Mouse (Mus musculus) heart, embryonic 11.5 days (tissue): ENCODE data around the gene Nrxn1. TPM values are rescaled to one million over a fixed set of nuclear protein-coding genes. Genes with fewer than 3 reads are reported as not detected.

ENCODE experiments used
- ATAC-seq: fragments of 200-750 bp; cut with Nextera tagmentation; replicated peaks from 2 replicates; pipeline ENCODE4 v1.8.0; 2017; ENCODE audit warnings: moderate library complexity; ENCODE audit not compliant: insufficient number of reproducible peaks, low FRiP score, low TSS enrichment
- H3K27ac ChIP-seq: fragments of 300-500 bp; sonication (generic); 2 replicates; pipeline ENCODE4 v1.5.1; 2014; ENCODE audit warnings: mild to moderate bottlenecking, low read depth, low read length
- H3K27me3 ChIP-seq: fragments of 300-500 bp; sonication (generic); 2 replicates; pipeline ENCODE4 v1.6.1; 2014; ENCODE audit warnings: mild to moderate bottlenecking, low read length, mixed read lengths; ENCODE audit not compliant: control insufficient read depth, insufficient read depth
- H3K36me3 ChIP-seq: fragments of 300-500 bp; sonication (generic); 2 replicates; pipeline ENCODE4 v1.6.1; 2014; ENCODE audit warnings: mild to moderate bottlenecking, low read length, moderate library complexity, mixed read lengths; ENCODE audit not compliant: control insufficient read depth, insufficient read depth
- H3K4me1 ChIP-seq: fragments of 300-500 bp; sonication (generic); 2 replicates; pipeline ENCODE4 v1.6.1; 2014; ENCODE audit warnings: low read length; ENCODE audit not compliant: control insufficient read depth, insufficient read depth
- H3K4me2 ChIP-seq: fragments of 300-500 bp; sonication (generic); 2 replicates; pipeline ENCODE4 v1.6.1; 2014; ENCODE audit warnings: mild to moderate bottlenecking, moderate library complexity
- H3K4me3 ChIP-seq: fragments of 300-500 bp; sonication (generic); 2 replicates; pipeline ENCODE4 v1.5.1; 2014; ENCODE audit warnings: low read depth, low read length
- H3K9ac ChIP-seq: fragments of 300-500 bp; sonication (generic); 2 replicates; pipeline ENCODE4 v1.6.1; 2014; ENCODE audit warnings: mild to moderate bottlenecking, low read depth, low read length, moderate library complexity
- H3K9me3 ChIP-seq: fragments of 300-500 bp; sonication (generic); replicated peaks from 2 replicates; pipeline ENCODE4 v1.6.1; 2016; ENCODE audit warnings: low read length; ENCODE audit not compliant: control insufficient read depth
- WGBS: fragments of 180-500 bp; shearing (Covaris S2); extraction: QIAGEN DNeasy Blood & Tissue Kit; methylation state at CpG from one replicate; pipeline ENCODE4 v1.1.7; 2014; ENCODE audit not compliant: insufficient replicate concordance; 5-methylcytosine and 5-hydroxymethylcytosine counted together
- polyA plus RNA-seq: library from polyadenylated mRNA; unstranded; fragments of >200 nt; fragmentation: Nextera tagmentation; extraction: Ambion mirVana; gene quantifications from 2 replicates; pipeline ENCODE4 v1.2.1, GENCODE M21; 2014

Gene Nrxn1
- polyA plus RNA-seq, 1 experiment from 2014 or later: 2.1 TPM

DNA sequence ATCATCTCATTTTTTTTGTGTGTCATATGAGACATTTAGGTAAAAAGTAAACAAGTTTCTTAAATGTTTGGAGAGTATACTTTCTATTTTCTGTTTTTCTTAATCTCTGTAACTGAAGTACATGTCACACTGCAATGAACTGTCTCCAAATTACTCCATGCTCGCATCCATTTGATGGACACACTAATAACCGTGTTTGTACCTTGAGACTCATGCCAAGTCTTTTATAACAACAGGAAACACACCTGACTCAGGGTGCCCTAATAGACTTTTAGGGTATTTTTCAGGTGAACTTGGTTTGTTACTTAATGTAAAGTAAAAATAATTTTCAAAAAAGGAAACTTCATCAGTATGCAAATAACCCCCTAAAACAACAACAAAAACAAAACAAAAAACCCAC lies 180.1 kb downstream of the Nrxn1 start:
- 68% methylated on average over 2 of the region's 2 CpGs for WGBS
- H3K4me1 ChIP-seq: no peaks in the 10 kb centered on the region
- no peaks in the 10 kb centered on the region for H3K27me3 ChIP-seq
- ATAC-seq: no peak
- H3K4me3 ChIP-seq: no peak overlapping the region
- no peaks in the 10 kb centered on the region for H3K36me3 ChIP-seq
- no peaks in the 10 kb centered on the region for H3K9me3 ChIP-seq
- H3K27ac ChIP-seq: no peak overlapping the region
- H3K9ac ChIP-seq: no peak overlapping the region
- no peak overlapping the region for H3K4me2 ChIP-seq

DNA sequence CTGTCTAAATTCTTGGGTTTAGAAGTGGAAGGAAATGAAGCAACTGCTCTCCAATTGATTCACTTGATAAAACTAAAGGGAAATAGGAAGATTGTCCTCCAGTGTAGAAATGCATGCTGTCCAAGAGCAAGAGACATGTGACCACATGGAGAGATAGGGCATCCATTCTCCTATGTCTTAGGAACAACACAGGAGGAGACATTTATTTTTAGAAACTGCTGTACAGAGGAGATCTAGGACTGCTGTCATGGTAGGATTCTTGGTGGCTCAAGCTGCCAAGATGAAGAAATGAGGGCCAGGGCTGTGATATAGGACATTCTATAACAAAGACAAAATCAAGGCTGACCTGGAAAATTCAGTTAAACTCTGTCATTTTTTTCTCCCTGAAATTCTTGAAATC lies 180.5 kb downstream of the Nrxn1 start:
- no peaks in the 10 kb centered on the region for H3K4me1 ChIP-seq
- ATAC-seq: no peak
- H3K27me3 ChIP-seq: no peaks in the 10 kb centered on the region
- H3K4me2 ChIP-seq: no peak overlapping the region
- no peak overlapping the region for H3K4me3 ChIP-seq
- no peak overlapping the region for H3K9ac ChIP-seq
- no peak overlapping the region for H3K27ac ChIP-seq
- H3K36me3 ChIP-seq: no peaks in the 10 kb centered on the region
- H3K9me3 ChIP-seq: no peaks in the 10 kb centered on the region

DNA sequence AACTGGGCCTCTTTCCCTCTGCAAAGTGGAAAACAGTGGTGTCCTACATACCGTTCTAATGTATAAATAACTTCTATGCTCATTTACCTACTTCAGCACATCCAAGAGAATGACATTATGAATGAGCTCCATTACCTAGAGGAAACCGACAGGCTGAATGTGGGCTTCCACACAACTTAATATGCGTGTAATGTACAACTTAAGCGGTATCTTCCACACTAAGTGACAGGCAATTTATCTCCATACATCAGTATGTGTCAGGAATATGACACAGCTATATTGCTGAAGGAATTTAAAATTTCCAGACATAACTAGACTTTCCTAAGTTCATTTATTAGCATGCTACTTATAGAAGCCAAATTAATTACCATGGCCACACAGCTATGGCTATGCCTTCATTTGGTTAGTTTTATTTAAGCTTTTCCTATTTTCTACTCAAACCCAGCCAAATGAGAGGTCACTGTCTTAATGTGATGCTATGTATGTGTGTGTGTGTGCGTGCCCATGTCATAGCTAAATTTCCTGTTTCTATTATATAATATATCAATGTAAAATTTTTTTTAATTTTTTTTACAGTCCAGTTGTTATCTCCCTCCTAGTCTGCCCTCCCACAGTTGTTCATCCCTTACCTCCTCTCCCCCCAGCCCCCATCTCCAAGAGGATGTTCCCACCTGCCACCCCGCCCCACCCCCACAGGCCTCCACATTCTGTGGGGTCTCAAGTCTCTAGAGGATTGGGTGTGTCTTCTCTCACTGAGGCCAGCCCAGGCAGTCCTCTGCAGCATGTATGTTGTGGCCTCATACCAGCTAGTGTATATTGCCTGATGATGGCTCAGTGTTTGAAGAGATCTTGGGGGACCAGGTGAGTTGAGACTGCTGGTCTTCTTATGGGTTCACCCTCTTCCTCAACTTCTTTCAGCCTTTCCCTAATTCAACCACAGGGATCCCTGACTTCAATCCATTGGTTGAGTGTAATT lies 186.5 kb downstream of the Nrxn1 start:
- Histone ChIP-seq H3K27me3 (no peaks in the 10 kb centered on the region), H3K4me1 (no peaks in the 10 kb centered on the region), H3K36me3 (no peaks in the 10 kb centered on the region), H3K4me2 (no peak overlapping the region), H3K9ac (no peak overlapping the region), H3K9me3 (no peaks in the 10 kb centered on the region), H3K4me3 (no peak overlapping the region), H3K27ac (no peak overlapping the region)
- no peak for ATAC-seq
- WGBS: 82% methylated on average over 6 of the region's 6 CpGs

DNA sequence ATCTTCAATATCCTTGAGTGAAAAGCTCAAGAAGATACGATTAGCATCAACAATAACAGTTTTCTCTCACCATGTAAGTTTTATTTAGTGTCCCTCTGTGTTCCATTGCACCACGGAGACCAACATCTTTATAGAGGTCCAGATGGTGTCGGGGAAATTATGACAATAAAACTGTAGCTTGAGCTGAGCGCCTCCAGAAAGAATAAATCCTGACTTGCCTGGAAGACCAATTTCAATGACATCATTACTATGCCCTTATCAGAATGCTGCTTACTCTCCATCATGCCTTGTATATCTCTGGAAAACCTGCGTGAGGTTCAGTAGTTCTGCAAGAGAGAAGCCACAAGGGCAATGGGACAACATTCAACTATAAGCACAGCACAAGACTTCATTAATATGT lies 187.7 kb downstream of the Nrxn1 start:
- no peak overlapping the region for H3K4me2 ChIP-seq
- no peaks in the 10 kb centered on the region for H3K4me1 ChIP-seq
- ATAC-seq: no peak
- H3K27ac ChIP-seq: no peak overlapping the region
- H3K27me3 ChIP-seq: no peaks in the 10 kb centered on the region
- 76% methylated on average over 5 of the region's 5 CpGs for whole genome bisulfite sequencing
- H3K36me3 ChIP-seq: no peaks in the 10 kb centered on the region
- no peaks in the 10 kb centered on the region for H3K9me3 ChIP-seq
- no peak overlapping the region for H3K4me3 ChIP-seq
- no peak overlapping the region for H3K9ac ChIP-seq

DNA sequence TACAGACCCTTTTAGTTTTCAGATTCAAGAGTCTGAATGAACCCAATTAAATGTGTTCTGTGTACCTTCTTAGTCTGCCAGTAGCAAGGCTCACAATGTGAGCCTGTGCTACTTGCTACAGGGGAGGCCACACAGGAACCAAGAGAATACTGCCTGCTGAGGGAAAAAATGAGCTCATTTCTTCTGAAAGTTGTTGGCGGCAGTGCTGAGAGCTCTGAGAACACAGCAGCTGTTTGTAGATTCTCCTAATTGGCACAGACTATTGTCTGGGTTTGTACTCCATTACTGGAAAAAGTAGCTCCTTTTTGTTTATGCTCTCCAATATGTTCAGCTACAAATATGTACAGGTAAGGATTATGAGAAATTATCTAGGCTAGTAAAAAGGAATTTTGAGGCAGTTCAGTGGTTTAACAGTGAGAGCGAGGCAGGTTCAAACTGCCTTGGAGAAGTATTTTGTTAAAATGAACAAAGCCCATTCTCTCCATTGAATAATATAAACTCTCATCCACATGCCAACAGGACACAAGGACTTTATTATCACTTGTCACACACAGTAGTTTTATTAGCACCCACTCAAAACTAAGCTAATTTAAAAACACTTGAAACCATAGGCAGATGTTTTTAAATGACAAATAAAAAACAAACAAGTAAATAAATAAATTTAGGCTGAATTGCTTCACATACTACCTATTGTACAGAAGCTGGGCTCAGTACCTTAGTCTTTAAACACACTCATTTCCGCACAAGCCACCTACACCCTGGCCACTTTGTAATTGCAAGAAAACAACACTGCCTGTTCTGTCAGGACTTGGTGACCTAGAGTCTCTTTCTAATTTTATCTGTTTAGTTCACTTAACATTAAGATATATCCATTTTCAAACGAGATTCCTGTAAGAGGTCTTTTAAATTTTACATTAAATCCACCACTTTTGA lies 200.3 kb downstream of the Nrxn1 start:
- no peak overlapping the region for H3K27ac ChIP-seq
- 61% methylated on average over 4 of the region's 4 CpGs for WGBS
- no peaks in the 10 kb centered on the region for H3K36me3 ChIP-seq
- no peak overlapping the region for H3K9ac ChIP-seq
- H3K9me3 ChIP-seq: no peaks in the 10 kb centered on the region
- H3K4me3 ChIP-seq: no peak overlapping the region
- ATAC-seq: no peak
- H3K4me1 ChIP-seq: no peaks in the 10 kb centered on the region
- H3K4me2 ChIP-seq: no peak overlapping the region
- no peaks in the 10 kb centered on the region for H3K27me3 ChIP-seq

DNA sequence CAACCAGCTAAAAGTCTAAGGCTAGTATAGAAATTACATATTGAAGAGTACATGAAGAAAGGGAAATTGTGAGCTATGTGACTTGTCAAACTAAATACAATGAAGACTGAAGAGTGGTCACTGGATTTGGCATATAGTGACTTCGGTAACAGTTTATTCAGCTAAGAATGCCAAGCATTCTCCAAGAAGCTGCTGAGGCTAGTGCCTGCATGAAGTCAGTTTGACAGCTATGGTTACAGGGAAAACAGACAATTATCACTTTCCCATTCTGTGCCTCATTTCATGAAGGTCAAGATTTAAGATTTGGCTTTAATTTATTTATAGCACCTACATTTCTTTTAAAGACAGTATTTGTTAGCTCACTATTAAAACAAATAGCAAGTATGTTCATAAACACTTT lies 201.2 kb downstream of the Nrxn1 start:
- no peaks in the 10 kb centered on the region for H3K36me3 ChIP-seq
- 50% methylated on average over 1 of the region's 1 CpGs for WGBS
- H3K9me3 ChIP-seq: no peaks in the 10 kb centered on the region
- no peaks in the 10 kb centered on the region for H3K27me3 ChIP-seq
- H3K4me1 ChIP-seq: no peaks in the 10 kb centered on the region
- H3K4me2 ChIP-seq: no peak overlapping the region
- H3K4me3 ChIP-seq: no peak overlapping the region
- ATAC-seq: no peak
- H3K27ac ChIP-seq: no peak overlapping the region
- no peak overlapping the region for H3K9ac ChIP-seq

DNA sequence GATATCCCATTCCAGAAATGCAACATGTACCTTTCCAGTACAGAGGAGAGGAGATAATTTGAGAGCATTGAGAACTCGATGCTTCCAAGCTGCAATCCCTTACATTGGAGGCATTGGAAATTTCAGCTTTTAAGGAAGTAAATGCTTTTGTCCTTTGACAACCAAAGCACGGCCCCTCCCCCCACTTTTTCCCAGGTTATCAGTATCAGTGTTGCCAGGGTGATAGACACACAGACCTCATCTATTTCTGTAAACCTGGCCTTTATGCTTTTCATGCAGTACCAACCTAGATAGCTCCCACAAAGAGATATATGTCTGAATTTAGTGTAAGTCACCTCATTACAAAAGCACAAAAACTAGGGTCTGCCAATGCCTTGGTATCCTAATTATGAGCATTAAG lies 235.6 kb downstream of the Nrxn1 start:
- no peak overlapping the region for H3K9ac ChIP-seq
- no peak overlapping the region for H3K4me2 ChIP-seq
- no peak overlapping the region for H3K4me3 ChIP-seq
- no peak overlapping the region for H3K27ac ChIP-seq
- H3K27me3 ChIP-seq: no peaks in the 10 kb centered on the region
- no peaks in the 10 kb centered on the region for H3K4me1 ChIP-seq
- 34% methylated on average over 2 of the region's 2 CpGs for WGBS
- no peaks in the 10 kb centered on the region for H3K36me3 ChIP-seq
- ATAC-seq: no peak
- H3K9me3 ChIP-seq: no peaks in the 10 kb centered on the region

DNA sequence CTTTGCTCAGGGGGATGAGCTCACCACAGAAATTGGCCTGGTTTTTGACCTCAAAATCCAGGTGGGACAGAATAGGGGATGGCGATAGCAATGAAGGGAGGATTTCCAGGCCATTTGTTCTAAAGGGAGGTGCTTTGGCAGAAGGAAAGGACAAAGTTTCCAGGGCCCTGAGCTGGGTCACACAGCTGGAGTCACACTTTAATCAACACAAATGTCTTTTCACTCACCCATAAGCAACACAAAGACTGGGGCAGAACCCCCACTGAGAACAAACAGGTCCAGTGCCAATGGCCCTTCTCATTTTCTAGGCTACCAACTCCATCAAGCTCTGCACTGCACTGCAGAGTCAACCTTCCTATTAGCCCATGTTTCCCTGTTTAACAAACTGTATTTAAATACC lies 249.0 kb downstream of the Nrxn1 start:
- H3K4me2 ChIP-seq: no peak overlapping the region
- H3K9ac ChIP-seq: no peak overlapping the region
- no peak overlapping the region for H3K4me3 ChIP-seq
- H3K4me1 ChIP-seq: no peaks in the 10 kb centered on the region
- WGBS: 21% methylated on average over 1 of the region's 1 CpGs
- no peak for ATAC-seq
- H3K27ac ChIP-seq: no peak overlapping the region
- no peaks in the 10 kb centered on the region for H3K36me3 ChIP-seq
- H3K27me3 ChIP-seq: no peaks in the 10 kb centered on the region
- no peaks in the 10 kb centered on the region for H3K9me3 ChIP-seq
